Mouse (Mus musculus) stomach, postnatal 0 days (tissue): Measurements from ENCODE around the gene 4930516K23Rik.

Experiments
- CTCF ChIP-seq: IDR thresholded peaks from 2 replicates; pipeline ENCODE4 v1.5.1; 2016; ENCODE audit warnings: antibody characterized with exemption, low read depth, mild to moderate bottlenecking, moderate library complexity
- EP300 ChIP-seq: optimal IDR thresholded peaks from 2 replicates; pipeline ENCODE3; 2016; ENCODE audit warnings: antibody characterized with exemption

DNA sequence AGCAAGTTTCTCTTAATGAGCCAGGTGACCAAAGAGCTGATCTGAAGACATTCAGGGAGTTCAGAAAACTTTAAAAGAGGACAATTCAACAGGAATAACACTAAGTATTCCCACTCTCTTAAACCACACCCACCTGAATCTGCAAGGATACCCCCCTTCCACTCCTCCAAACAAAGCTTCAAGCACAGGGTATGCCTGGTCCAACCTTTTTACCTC is 43.4 kb upstream of the 4930516K23Rik start, which contains the start of gene Olfr646:
- no peak for TF ChIP-seq EP300
- TF ChIP-seq CTCF: no peak
